Mouse (Mus musculus) embryo, embryonic 11.5 days (tissue): ENCODE measurements around the gene Dok5.

Experiments used
- DNase-seq: peaks from one replicate; pipeline ENCODE4 v3.0.0-alpha.2; 2012; ENCODE audit warnings: low read depth, low spot score

The Dok5 gene

DNA sequence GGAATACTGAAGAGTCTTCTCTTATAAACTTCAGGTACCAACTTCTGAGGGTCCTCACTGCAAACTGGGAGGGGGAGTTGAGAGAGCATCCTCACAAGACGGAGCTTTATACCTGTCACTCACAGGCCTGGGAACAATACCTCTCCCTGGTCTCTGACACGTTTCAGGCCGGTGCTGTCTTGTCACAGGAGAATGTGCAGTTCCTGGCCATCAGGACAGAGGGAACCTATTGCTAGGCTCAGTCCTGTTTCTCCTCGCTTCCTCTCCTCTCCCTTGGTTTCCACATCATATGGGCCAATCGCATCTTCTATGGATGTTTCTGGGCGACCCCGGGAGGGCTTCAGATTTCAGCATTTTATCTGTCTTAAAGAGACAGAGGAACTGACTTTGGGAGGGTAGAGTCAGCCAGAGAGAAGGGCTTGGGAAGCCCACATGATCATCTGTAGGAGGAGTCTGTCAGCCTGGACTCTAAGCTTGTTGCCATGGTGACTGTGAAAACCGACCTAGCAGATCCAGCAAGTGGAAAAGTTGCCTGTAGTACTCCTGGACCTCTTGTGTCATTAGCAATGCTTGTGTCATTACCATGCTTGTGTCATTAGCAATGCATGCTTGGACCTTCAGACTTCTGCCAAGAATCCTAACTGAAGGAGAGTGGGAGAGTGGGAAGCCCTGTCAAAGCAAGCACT, 59.9 kb downstream of the Dok5 start:
- no peak for DNase-seq

GRCm38 (mm10) chr2:170795242-170795641, 63.6 kb downstream of the Dok5 start:
- no peak for DNase-seq

- DNase-seq = no peak
Observed at GRCm38 (mm10) chr2:170802984-170803383, 71.4 kb downstream of the Dok5 start.

GRCm38 (mm10) chr2:170807555-170808258, 76.1 kb downstream of the Dok5 start:
- no peak for DNase-seq

DNA sequence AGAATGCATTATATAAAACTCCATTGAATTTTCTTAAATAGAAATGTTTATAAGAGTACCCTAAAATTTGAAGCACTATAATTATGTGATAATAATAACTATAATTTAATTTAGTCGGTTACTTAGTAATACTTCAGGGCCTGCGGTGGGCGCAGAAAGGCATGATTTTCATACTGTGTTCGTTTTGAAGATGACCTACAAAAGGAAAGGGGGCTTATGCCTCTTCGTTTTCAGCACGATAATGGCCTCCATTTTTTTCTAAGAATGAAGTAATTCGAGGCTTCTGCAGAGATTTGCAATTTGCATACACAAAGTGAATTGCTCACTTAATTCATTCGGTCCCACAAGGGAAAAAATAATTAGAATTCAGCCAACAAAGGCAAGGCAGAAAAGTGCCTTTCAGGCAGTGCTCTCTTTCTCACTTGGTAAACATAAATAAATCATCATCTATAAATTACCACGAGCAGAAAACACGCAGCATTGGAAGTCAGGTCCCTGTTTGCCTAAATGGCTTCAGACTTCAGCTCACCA, 76.7 kb downstream of the Dok5 start:
- DNase-seq = no peak

- DNase-seq = no peak
Observed at GRCm38 (mm10) chr2:170811356-170811755, 79.7 kb downstream of the Dok5 start.

DNA sequence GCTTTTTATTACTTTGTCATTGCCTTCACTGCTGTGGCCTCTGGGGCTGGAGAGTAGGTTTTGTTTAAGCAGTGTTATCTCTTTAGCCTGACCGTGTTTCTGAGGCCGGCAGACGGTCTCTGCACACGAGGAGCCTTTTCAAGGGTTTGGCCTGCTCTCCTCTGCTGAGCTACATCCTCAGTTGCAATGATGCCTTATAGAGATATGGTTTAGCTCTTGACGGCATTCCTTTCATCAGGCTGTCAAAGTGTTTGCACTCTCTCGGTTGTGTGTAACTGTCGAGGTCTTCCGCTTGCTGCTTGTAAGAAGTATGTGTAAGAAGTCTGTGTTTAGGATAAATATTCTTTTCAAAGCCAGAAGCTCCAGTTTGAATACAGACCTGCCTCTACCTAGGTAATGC, 84.7 kb downstream of the Dok5 start:
- DNase-seq = no peak

DNA sequence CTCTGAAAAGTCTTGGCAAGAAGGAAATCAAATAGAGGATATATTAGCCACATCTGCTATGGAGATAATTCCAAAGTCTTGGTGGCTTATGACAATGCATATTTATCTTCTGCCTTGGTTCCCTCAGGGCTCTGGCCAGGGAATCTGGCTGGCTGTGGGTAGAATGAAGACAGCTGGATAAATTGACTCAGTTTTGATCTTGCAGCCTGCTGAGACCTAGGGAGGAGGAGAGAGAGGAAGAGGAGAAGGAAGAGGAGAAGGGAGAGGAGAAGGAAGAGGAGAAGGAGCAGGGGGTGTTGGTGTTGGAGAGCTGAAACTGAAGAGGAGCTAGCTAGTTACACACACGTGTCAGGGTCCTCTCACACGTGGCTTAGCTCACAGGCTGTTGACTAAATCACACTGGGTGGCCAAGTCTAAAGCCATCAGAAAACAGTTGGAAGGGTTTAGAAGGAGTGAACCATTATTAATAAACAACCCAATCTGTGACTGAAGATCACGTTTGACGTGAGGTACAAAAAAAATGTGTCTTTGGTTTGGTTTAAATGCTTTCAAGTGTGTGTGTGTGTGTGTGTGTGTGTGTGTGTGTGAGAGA, 85.6 kb downstream of the Dok5 start:
- no peak for DNase-seq

DNA sequence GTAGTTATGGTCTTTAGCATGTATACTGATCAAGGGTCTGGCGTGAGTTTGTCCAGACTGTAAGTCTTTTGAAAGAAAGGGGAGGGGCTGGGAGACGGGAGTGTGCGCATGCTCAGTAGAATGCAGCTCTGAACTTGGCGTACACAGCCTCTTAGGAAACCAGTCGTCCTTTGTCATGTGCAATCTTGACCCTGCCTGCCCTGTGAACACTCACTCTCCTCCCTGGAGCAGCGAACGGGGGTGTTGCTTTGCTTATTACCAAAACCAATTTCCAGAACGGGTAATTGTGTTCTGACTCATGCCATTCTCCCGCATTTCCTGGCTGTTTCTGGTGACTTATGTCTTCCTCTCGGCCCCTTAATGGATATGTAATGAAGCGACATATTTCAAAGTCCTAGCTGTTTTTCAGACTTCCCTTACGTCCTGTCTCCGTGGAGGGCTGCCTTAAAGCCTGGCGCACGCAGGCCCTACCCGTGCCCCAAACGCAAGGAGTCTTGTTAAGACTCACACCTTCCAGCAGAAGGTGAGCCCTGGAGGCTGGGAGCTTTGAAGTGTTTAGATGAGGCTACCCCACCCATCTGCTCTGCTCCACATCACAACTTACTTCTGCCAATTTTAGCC, 95.3 kb downstream of the Dok5 start:
- DNase-seq = no peak

- no peak for DNase-seq
Observed at GRCm38 (mm10) chr2:170828757-170829156, 97.2 kb downstream of the Dok5 start.

GRCm38 (mm10) chr2:170829191-170829611, 97.6 kb downstream of the Dok5 start:
- no peak for DNase-seq

GRCm38 (mm10) chr2:170829988-170830387, 98.4 kb downstream of the Dok5 start:
- no peak for DNase-seq

- DNase-seq = no peak
Observed at GRCm38 (mm10) chr2:170836862-170837261, 105.3 kb downstream of the Dok5 start.

GRCm38 (mm10) chr2:170837363-170837762, 105.8 kb downstream of the Dok5 start:
- DNase-seq = no peak

GRCm38 (mm10) chr2:170837824-170838557, 106.4 kb downstream of the Dok5 start:
- peak; percentile 56 for DNase-seq

GRCm38 (mm10) chr2:170841441-170841965, 109.9 kb downstream of the Dok5 start:
- no peak for DNase-seq

- DNase-seq = no peak
Observed at GRCm38 (mm10) chr2:170845511-170845910, 113.9 kb downstream of the Dok5 start.

GRCm38 (mm10) chr2:170850058-170850457, 118.5 kb downstream of the Dok5 start:
- no peak for DNase-seq

- no peak for DNase-seq
Observed at GRCm38 (mm10) chr2:170852337-170852736, 120.7 kb downstream of the Dok5 start.

DNA sequence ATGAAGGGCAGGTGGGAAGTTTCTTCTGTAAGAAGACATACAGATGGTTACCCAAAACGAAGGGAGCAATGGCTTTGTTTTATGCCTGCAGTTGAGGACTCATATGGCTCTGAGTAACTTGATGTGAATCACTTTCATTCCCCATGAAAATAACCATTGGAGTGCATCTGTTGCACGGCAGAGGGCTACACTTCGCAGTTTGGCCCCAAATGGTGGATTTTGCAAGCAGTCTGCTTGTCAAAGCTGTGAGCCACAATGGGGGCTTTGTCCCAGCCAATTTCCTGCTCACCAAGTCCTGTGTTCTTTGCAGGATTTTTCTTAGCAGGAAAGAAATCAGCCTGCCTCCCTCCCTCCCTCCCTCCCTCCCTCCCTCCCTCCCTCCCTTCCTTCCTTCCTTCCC, 123.6 kb downstream of the Dok5 start:
- DNase-seq = no peak

DNA sequence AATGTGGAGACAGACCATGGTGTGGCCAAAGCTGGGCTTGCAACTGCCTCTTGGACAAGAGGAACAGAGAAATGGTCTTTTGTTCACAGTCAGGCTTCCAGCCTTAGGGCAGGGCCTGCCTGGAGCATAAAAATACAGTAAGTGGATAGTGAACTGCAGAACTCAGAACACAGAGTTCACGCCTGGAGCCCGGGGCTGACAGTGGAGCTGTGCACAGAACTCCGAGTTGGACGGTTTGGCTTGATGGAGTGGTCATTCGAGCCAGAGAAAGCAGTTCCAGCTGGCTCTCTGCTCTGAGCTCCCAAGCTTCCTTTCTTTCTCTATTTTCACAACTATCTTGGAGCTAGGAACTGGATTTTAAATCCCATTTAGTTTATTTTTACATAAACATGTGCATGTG, 124.5 kb downstream of the Dok5 start:
- no peak for DNase-seq
